Mouse (Mus musculus): ENCODE data around the gene 4930556J24Rik.
"Not testable (repeated sequence)": the region's sequence is repeated elsewhere in the genome, so short reads cannot be mapped to it uniquely, and the experiment has no call there.

The 4930556J24Rik gene

GRCm38 (mm10) chr11:3970361-3970760 is 6.2 kb downstream of the 4930556J24Rik start:
- DNase-seq: no peak

GRCm38 (mm10) chr11:3969837-3970236 is 6.7 kb downstream of the 4930556J24Rik start:
- DNase-seq: no peak

GRCm38 (mm10) chr11:3964416-3965172 is 12.0 kb downstream of the 4930556J24Rik start:
- DNase-seq: no peak

- peak; percentile 79 to 85 for DNase-seq
Measured at GRCm38 (mm10) chr11:3963610-3964415, 12.8 kb downstream of the 4930556J24Rik start, which contains the start of gene Pes1. Gene Pes1 (plus strand): TSS chr11:3963975.

- no peak for DNase-seq
Measured at GRCm38 (mm10) chr11:3963155-3963554, 13.4 kb downstream of the 4930556J24Rik start.

DNA sequence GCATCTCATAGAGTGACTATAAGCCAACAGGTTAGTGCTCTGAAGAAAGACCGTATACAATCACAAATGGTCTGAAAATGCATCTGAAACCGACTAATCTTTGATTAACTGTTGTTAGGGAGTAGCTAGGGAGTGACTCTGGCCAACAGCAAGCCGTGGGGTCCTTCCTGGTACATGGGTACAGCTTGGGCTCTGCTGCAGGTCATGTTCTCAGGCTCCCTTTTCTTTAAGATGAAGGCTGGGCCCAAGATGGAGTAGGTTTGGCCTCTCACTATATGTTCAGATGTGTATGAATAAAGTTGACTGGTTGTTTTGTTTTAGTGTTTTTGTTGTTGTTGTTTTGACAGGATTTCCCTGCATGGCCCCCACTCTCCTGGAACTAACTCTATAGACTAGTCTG is 14.8 kb downstream of the 4930556J24Rik start:
- no peak for DNase-seq

DNA sequence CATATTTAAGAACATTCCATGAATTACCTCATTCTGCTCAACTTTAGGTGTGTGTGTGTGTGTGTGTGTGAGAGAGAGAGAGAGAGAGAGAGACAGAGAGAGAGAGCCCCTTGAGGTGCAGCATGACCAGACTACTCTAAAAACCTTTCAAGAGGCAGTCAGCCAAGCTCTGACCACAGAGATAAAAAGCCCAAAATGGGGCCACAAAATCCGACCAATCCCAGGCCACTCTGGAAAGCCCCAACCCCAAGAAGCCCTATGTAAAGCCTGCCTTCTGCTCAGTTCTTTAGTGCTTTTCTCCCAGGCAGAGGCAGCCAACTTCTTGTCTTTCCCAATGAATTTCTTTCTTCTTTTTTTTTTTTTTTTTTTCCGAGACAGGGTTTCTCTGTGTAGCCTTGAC is 15.7 kb downstream of the 4930556J24Rik start:
- DNase-seq: no peak

GRCm38 (mm10) chr11:3955371-3955770 is 21.2 kb downstream of the 4930556J24Rik start:
- DNase-seq: not testable (repeated sequence)

DNA sequence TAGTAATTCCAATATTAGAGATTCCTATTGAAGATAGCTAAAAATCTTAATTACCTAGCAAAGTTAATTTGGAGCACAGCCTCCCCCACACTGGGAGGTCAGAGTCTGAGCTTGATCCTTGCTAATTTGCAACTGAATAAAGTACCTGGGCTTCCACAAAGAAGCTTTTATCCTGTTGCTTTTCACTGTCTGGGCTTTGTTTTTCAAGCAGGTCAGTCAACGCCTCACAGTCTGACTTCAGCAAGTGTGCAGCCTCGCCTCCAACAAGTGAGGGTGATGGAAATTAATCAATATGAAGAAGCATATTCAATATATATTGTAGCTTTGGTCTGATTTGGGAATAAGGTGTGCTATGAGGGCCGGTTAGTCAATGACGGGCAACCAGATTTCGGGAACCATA is 21.7 kb downstream of the 4930556J24Rik start:
- not testable (repeated sequence) for DNase-seq

DNA sequence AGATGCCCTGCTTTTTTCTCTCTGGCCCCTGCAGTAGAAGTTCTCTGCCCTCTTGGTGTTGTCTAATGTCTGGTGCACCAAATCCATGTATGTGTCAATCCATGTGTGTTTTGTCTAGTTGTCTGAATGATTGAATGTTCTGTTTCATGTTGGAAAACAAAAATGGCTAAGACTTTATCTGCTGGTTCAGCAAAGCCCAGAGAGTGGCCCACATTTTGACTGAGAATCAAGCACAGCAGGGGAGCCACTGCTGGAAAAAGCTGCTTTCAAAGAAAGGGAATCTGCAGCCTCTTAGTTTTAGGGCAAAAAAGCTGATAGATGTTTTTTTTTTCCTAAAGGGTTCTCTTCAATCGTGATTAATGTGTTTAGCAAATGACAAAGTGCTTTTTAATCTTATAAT is 30.2 kb downstream of the 4930556J24Rik start:
- DNase-seq: no peak

- DNase-seq: no peak
Measured at GRCm38 (mm10) chr11:3941371-3941770, 35.2 kb downstream of the 4930556J24Rik start.

DNA sequence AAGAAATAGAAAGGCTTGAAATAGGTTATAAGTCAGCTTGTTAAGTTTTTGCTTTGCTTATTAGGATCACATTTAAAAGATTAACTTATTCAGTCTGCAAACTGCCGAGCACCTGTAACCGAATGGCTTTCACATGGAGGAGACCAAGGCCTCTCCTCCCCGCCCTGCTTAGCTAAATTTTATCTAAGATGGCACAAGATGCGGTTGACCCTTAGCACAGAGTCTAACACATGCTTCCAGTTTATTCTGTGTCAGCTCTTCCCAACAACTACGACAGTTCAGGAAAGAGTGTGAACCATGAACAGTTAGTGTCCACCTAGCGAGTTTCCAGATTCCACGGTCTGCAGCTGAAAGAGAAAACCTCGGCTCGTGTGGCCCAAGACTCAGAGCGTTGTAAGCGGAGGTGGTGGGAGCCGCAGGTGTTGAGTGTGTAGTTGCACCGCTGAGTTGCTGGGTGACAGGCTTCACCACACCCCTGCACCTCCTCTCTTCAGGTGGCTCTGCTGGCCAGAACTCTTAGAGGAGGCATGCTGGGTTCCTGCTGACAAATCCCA is 39.2 kb downstream of the 4930556J24Rik start:
- DNase-seq: no peak

GRCm38 (mm10) chr11:3936318-3936717 is 40.3 kb downstream of the 4930556J24Rik start:
- no peak for DNase-seq

- DNase-seq: no peak
Measured at GRCm38 (mm10) chr11:3935135-3935534, 41.4 kb downstream of the 4930556J24Rik start.

GRCm38 (mm10) chr11:3933756-3934285 is 42.8 kb downstream of the 4930556J24Rik start:
- DNase-seq: no peak

- DNase-seq: peak; percentile 34 to 39
Measured at GRCm38 (mm10) chr11:3931511-3932211, 44.9 kb downstream of the 4930556J24Rik start, which contains the start of gene Tcn2. Gene Tcn2 (minus strand): TSS chr11:3932159.

DNA sequence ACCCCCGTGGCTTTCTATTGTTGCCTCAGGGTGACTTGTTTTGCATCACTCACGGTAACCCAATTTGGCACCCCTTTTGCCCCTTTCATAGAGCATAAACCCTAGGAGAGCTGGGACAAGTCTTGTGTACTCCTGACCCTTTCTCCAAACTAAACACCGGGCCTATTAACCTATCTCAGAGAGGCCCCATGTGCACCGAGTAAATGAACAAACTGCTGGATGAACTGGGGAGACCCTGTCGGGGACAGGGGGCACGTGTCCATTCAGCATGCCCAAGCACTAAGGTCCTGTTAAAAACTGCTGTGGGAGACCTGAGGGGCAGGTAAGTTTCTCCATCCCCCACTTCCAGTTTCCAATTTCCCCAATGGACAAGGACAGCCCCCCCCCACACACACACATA is 45.6 kb downstream of the 4930556J24Rik start:
- DNase-seq: no peak

GRCm38 (mm10) chr11:3930019-3930418 is 46.6 kb downstream of the 4930556J24Rik start:
- no peak for DNase-seq

DNA sequence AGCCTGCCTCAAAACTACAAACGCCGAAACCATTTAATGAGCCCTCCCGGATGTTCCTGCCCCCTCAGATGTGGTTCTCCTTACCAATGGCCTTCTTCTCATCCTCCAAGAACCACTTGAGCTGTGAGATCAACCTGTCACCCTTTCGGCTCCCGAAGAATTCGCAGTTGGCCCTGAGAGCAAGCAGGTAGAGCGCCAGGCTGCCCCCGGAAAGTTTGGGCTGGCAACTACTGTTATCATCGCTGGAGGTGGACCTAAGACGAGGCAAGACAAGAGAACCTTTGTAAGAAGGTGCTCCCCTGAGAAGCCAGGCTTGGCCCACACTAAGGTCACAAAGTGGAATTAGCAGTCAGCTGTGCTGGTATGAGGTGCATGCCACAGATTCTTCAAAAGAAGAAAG is 50.7 kb downstream of the 4930556J24Rik start:
- DNase-seq: no peak

DNA sequence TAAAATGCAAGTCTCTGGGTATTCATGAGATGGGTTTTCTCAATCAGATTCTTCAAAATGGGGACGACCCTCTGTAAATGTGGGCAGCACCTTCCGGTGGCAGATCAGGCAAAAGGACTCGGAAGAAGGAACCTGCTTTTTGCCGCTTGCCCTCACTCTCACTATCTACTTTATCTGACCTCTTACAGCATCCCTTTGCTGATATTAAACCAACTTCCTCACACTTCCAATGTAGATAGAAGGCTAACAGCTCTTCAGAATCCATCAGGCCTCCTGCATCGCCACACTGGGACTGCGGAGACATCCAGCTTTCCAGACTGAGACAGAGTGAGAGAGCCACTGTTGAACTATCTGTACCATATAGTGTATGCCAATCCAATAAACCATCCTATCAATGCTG is 53.8 kb downstream of the 4930556J24Rik start:
- no peak for DNase-seq

GRCm38 (mm10) chr11:3922115-3922514 is 54.5 kb downstream of the 4930556J24Rik start:
- DNase-seq: no peak

DNA sequence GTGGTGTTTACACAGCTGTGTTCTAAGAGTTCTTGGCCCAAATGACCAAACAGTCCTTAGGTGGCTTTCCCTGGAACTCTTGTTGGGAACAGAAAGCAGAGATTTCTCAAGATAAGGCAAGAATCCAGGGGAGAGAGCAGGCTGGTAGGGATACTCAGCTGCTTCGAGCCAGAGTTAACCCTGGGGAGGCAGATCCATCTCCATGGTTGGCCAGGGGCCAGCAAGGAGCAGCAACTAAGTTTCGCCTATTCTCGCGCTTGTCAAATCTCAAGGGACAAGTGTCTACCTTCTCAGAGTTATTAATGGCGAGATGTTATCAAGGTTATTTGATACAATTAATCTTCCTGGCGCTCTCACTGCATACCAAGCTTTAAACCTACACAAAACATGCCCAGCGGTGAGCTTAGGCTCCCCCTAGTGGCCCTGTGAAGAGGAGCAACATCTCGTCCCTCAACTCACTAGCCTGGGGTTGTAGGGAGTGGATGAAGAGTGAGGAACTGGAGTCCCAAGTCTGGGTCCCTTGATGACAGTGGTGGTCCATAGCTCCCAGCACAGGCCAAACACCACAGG is 55.2 kb downstream of the 4930556J24Rik start:
- peak; percentile 64 to 66 for DNase-seq

All from cerebellum, postnatal 36 days (tissue).